Mouse (Mus musculus) CH12.LX (cell line): ENCODE measurements around the gene Tmcc1. TPM values are rescaled to one million over a fixed set of nuclear protein-coding genes. Genes with fewer than 3 reads are reported as not detected.

Experiments
- DNase-seq: peaks from one replicate; pipeline ENCODE4 v3.0.0-alpha.2; 2013; ENCODE audit errors: extremely low read depth
- H3K27ac ChIP-seq: 2 replicates; pipeline ENCODE4 v1.5.1; 2012; ENCODE audit warnings: low read depth, mild to moderate bottlenecking, control low read depth, moderate library complexity; ENCODE audit not compliant: insufficient read depth
- H3K27me3 ChIP-seq: replicated peaks from 2 replicates; pipeline ENCODE3; 2012; ENCODE audit warnings: inconsistent platforms
- H3K36me3 ChIP-seq, 2 experiments: replicated peaks in 1 of 2; 2 replicates each; pipeline versions ENCODE3 to v1.6.1; 2012; ENCODE audit warnings: inconsistent platforms in 1 of 2, low read length in 1 of 2, mild to moderate bottlenecking in 1 of 2, mixed read lengths in 1 of 2, moderate library complexity in 1 of 2; ENCODE audit not compliant: control insufficient read depth in 1 of 2, insufficient read depth in 1 of 2
- H3K4me1 ChIP-seq, 2 experiments: 2 replicates each; pipeline ENCODE4 v1.6.1; 2012; ENCODE audit warnings: inconsistent platforms in 1 of 2, moderate library complexity in 1 of 2; ENCODE audit not compliant: insufficient read depth in 2 of 2, control insufficient read depth in 1 of 2
- H3K4me2 ChIP-seq: 2 replicates; pipeline ENCODE4 v1.6.1; 2012; ENCODE audit warnings: low read depth, mild to moderate bottlenecking, control low read depth; ENCODE audit not compliant: poor library complexity, insufficient read depth, severe bottlenecking
- H3K4me3 ChIP-seq, 3 experiments: fragments of 150-350 bp in 1 of 3; sonication (generic) in 1 of 3; replicated peaks in 1 of 3; 2 replicates each; pipeline versions ENCODE3 to v1.5.1; 2011 to 2012; ENCODE audit warnings: low read depth in 2 of 3, low read length in 2 of 3, mild to moderate bottlenecking in 2 of 3, moderate library complexity in 2 of 3, control low read depth in 1 of 3, improper control_type of control experiment in 1 of 3, inconsistent platforms in 1 of 3, mixed read lengths in 1 of 3; ENCODE audit not compliant: poor library complexity in 1 of 3
- H3K79me2 ChIP-seq: replicated peaks from 2 replicates; pipeline ENCODE4 v1.6.1; 2012; ENCODE audit warnings: mild to moderate bottlenecking, moderate library complexity; ENCODE audit not compliant: control insufficient read depth, poor library complexity, insufficient read depth, severe bottlenecking; ENCODE audit errors: extremely low read depth
- H3K9ac ChIP-seq: 2 replicates; pipeline ENCODE4 v1.6.1; 2012; ENCODE audit warnings: low read depth, mild to moderate bottlenecking, control low read depth, moderate library complexity; ENCODE audit not compliant: insufficient read depth
- H3K9me3 ChIP-seq: replicated peaks from 2 replicates; pipeline ENCODE3; 2012; ENCODE audit warnings: low read length, inconsistent platforms, mixed read lengths
- CHD1 ChIP-seq: IDR thresholded peaks from 2 replicates; pipeline ENCODE4 v1.6.1; 2012; ENCODE audit warnings: low read depth, low read length, improper control_type of control experiment, inconsistent platforms
- CHD2 ChIP-seq: IDR thresholded peaks from 2 replicates; pipeline ENCODE4 v1.6.1; 2011; ENCODE audit warnings: low read length, improper control_type of control experiment
- CTCF ChIP-seq, 2 experiments: IDR thresholded peaks in 1 of 2; conservative IDR thresholded peaks in 1 of 2; 2 replicates each; pipeline ENCODE4 v1.5.1; 2011 to 2012; ENCODE audit warnings: low read depth in 2 of 2, low read length in 2 of 2, improper control_type of control experiment in 1 of 2, inconsistent platforms in 1 of 2, mild to moderate bottlenecking in 1 of 2, moderate library complexity in 1 of 2
- E2F4 ChIP-seq: IDR thresholded peaks from 2 replicates; pipeline ENCODE4 v1.6.1; 2011; ENCODE audit warnings: low read depth, low read length, improper control_type of control experiment; ENCODE audit not compliant: insufficient replicate concordance
- ELF1 ChIP-seq: IDR thresholded peaks from 2 replicates; pipeline ENCODE4 v1.6.1; 2014; ENCODE audit warnings: low read depth, mild to moderate bottlenecking, inconsistent platforms, low read length, improper control_type of control experiment
- EP300 ChIP-seq: IDR thresholded peaks from 2 replicates; pipeline ENCODE4 v1.6.1; 2011; ENCODE audit warnings: low read length, improper control_type of control experiment
- HCFC1 ChIP-seq: IDR thresholded peaks from 2 replicates; pipeline ENCODE4 v1.6.1; 2012; ENCODE audit warnings: low read depth, mild to moderate bottlenecking, inconsistent platforms, low read length, improper control_type of control experiment
- IRF4 ChIP-seq: IDR thresholded peaks from 2 replicates; pipeline ENCODE4 v1.6.1; 2014; ENCODE audit warnings: low read depth, mild to moderate bottlenecking, inconsistent platforms, low read length, improper control_type of control experiment
- KAT2A ChIP-seq: IDR thresholded peaks from 2 replicates; pipeline ENCODE4 v1.6.1; 2012; ENCODE audit warnings: low read length, improper control_type of control experiment, inconsistent platforms; ENCODE audit not compliant: insufficient replicate concordance
- MAFK ChIP-seq: IDR thresholded peaks from 2 replicates; pipeline ENCODE4 v1.6.1; 2011; ENCODE audit warnings: low read length, improper control_type of control experiment; ENCODE audit not compliant: insufficient replicate concordance
- MAZ ChIP-seq: IDR thresholded peaks from 2 replicates; pipeline ENCODE4 v1.6.1; 2012; ENCODE audit warnings: low read depth, mild to moderate bottlenecking, inconsistent platforms, low read length, improper control_type of control experiment, moderate library complexity
- MXI1 ChIP-seq: IDR thresholded peaks from 2 replicates; pipeline ENCODE4 v1.6.1; 2011; ENCODE audit warnings: mild to moderate bottlenecking, low read depth, low read length, improper control_type of control experiment
- MYC ChIP-seq: IDR thresholded peaks from 2 replicates; pipeline ENCODE4 v1.6.1; 2011; ENCODE audit warnings: low read depth, mild to moderate bottlenecking, improper control_type of control experiment, low read length
- NELFE ChIP-seq: IDR thresholded peaks from 2 replicates; pipeline ENCODE4 v1.6.1; 2011; ENCODE audit warnings: low read depth, low read length, improper control_type of control experiment
- NRF1 ChIP-seq: IDR thresholded peaks from 2 replicates; pipeline ENCODE4 v1.6.1; 2014; ENCODE audit warnings: low read depth, mild to moderate bottlenecking, inconsistent platforms, low read length, improper control_type of control experiment, moderate library complexity
- PAX5 ChIP-seq: IDR thresholded peaks from 2 replicates; pipeline ENCODE4 v1.6.1; 2012; ENCODE audit warnings: low read length, inconsistent platforms, mixed read lengths
- RAD21 ChIP-seq: IDR thresholded peaks from 2 replicates; pipeline ENCODE4 v1.6.1; 2011; ENCODE audit warnings: low read depth, mild to moderate bottlenecking, low read length, improper control_type of control experiment, moderate library complexity
- SIN3A ChIP-seq: IDR thresholded peaks from 2 replicates; pipeline ENCODE4 v1.6.1; 2012; ENCODE audit warnings: low read length, improper control_type of control experiment, inconsistent platforms
- SMC3 ChIP-seq: IDR thresholded peaks from 2 replicates; pipeline ENCODE4 v1.6.1; 2011; ENCODE audit warnings: low read depth, low read length, improper control_type of control experiment
- TCF12 ChIP-seq: IDR thresholded peaks from 2 replicates; pipeline ENCODE4 v1.6.1; 2014; ENCODE audit warnings: low read depth, mild to moderate bottlenecking, inconsistent platforms, low read length, improper control_type of control experiment
- USF1 ChIP-seq: IDR thresholded peaks from 2 replicates; pipeline ENCODE4 v1.6.1; 2014; ENCODE audit warnings: low read depth, mild to moderate bottlenecking, inconsistent platforms, low read length, improper control_type of control experiment
- ZC3H11A ChIP-seq: IDR thresholded peaks from 2 replicates; pipeline ENCODE4 v1.6.1; 2012; ENCODE audit warnings: low read depth, mild to moderate bottlenecking, inconsistent platforms, low read length, improper control_type of control experiment
- dilution Hi-C: fragments of 300-500 bp; cut with MboI; formaldehyde crosslinking; loops from 2 replicates; pipeline ENCODE4 v1.14.3; 2020; ENCODE audit warnings: low sequenced_read_pairs; ENCODE audit not compliant: extremely low pct_unique_long_range_greater_than_20kb, extremely low pct_ligation_motif_present
- in situ Hi-C: fragments of 300-500 bp; cut with MboI; formaldehyde crosslinking; loops from 3 replicates; pipeline ENCODE4 v1.14.3; 2019; ENCODE audit warnings: low sequenced_read_pairs, low pct_ligation_motif_present, low pct_unique_long_range_greater_than_20kb, mixed read lengths
- polyA plus RNA-seq: library from polyadenylated mRNA; unstranded; fragments of >175 nt; gene quantifications from 2 replicates; pipeline ENCODE4 v1.2.1, GENCODE M21; 2012; ENCODE audit warnings: low read depth; ENCODE audit not compliant: insufficient read length
- total RNA-seq, 2 experiments: library from RNA; depleted of rRNA; stranded (reverse); fragments of 300-350 nt in 1 of 2; fragments of >200 nt in 1 of 2; gene quantifications; 2 replicates each; pipeline ENCODE4 v1.2.3; 2012 to 2014

Tmcc1 gene
- total and polyA plus RNA-seq, 3 experiments = 3.6 to 60.8 (median 3.7) TPM

DNA sequence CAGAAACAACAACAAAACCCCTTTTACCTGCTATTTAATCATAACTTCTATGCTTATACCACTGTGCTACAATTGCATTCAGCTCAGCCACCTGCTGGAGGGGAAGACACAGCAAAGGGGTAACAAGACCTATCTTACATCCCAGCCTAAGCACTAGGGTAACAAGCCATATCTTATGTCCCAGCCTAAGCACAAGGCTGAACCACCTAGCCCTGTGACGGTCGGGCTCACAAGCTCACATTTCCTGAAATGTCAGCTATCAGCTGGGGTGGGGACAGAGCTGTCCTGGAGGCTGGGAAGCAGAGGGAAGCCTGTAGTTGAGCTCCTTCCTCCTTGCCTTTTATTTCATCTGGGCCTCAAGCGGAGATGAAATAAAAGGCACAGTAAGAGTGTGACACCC lies 115.7 kb downstream of the Tmcc1 start:
- dilution Hi-C loops (no loop called here), in situ Hi-C loops (no loop called here)
- no peak overlapping the region for H3K9ac ChIP-seq
- H3K4me1 ChIP-seq = no peaks in the 10 kb centered on the region
- no peaks in the 10 kb centered on the region for H3K9me3 ChIP-seq
- H3K36me3 ChIP-seq = no peaks in the 10 kb centered on the region
- no peak overlapping the region for H3K4me3 ChIP-seq
- H3K4me2 ChIP-seq = no peak overlapping the region
- no peak overlapping the region for H3K27ac ChIP-seq
- H3K27me3 ChIP-seq = no peaks in the 10 kb centered on the region
- no peaks in the 10 kb centered on the region for H3K79me2 ChIP-seq
- TF ChIP-seq HCFC1 (no peak), ELF1 (no peak), NRF1 (no peak), MYC (no peak), CTCF (conservative IDR thresholded peaks at IDR 0.05 in 1 of 2, IDR thresholded peaks at IDR 0.05 in 1 of 2; ENCODE audit: low read depth in 2 of 2, low read length in 2 of 2) (no peak), NELFE (no peak), USF1 (no peak), CHD1 (no peak), ZC3H11A (no peak), SMC3 (no peak), EP300 (no peak), MXI1 (no peak), PAX5 (no peak), IRF4 (no peak), MAFK (no peak)
- no peak for DNase-seq

DNA sequence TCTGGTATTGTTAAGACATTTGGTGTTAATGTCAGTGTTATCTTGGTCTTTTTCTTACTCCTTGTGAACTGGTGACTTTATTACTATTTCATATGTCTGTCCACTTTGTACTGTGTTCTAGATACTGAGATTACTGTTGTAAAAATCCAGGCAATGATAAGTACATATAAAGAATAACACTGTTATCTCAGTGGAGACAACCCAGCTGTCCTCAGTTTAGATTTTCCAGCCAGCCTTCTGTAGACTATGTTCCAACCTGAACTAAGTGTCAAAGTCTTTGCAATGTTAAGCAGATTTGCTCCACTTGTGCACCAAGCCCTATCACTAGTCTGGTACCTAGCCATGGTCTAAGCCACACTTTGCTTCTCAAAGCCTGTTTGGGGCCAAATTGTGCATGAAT lies 118.4 kb downstream of the Tmcc1 start:
- Histone ChIP-seq H3K27ac (no peak overlapping the region), H3K4me3 (no peak overlapping the region), H3K79me2 (no peaks in the 10 kb centered on the region), H3K9ac (no peak overlapping the region), H3K36me3 (no peaks in the 10 kb centered on the region), H3K4me2 (no peak overlapping the region), H3K4me1 (no peaks in the 10 kb centered on the region), H3K9me3 (no peaks in the 10 kb centered on the region), H3K27me3 (no peaks in the 10 kb centered on the region)
- no peak for TF ChIP-seq SMC3
- TF ChIP-seq KAT2A = no peak
- no peak for TF ChIP-seq CHD1
- TF ChIP-seq MAZ = no peak
- no peak for TF ChIP-seq MXI1
- TF ChIP-seq E2F4 = no peak
- TF ChIP-seq HCFC1 = no peak
- no peak for TF ChIP-seq CTCF (conservative IDR thresholded peaks at IDR 0.05 in 1 of 2, IDR thresholded peaks at IDR 0.05 in 1 of 2; ENCODE audit: low read depth in 2 of 2, low read length in 2 of 2)
- no peak for TF ChIP-seq ZC3H11A
- no peak for TF ChIP-seq CHD2
- TF ChIP-seq RAD21 = no peak
- no peak for TF ChIP-seq TCF12
- no peak for TF ChIP-seq SIN3A
- in situ Hi-C loops (no loop called here), dilution Hi-C loops (no loop called here)
- DNase-seq = no peak
